Mouse (Mus musculus): ENCODE measurements around the gene Nrxn2. TPM values are rescaled to one million over a fixed set of nuclear protein-coding genes. Genes with fewer than 3 reads are reported as not detected.

The Nrxn2 gene
- polyA plus RNA-seq, 1 experiment from 2014 or later = 54.1 TPM

DNA sequence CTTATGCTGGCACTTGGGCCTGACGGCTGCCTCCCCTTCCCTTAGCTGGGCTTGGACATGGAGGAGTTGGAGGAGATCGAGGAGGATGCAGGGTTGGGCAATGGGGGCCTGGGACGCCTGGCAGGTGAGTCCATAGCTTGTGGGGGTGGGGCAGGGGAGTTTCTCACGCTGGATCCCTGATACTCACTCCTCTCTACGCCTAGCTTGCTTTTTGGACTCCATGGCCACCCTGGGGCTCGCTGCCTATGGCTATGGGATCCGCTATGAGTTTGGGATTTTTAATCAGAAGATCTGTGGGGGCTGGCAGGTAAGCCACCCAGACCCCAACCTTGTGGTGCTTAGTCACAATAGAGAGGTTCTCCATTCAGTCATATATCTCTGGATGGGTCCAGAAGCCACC lies 32.7 kb upstream of the Nrxn2 start:
- 0 out of 2 replicates have a peak, but pooled peaks cover 3% of the 10 kb centered on the region for H3K4me1 ChIP-seq (ENCODE audit: control insufficient read depth, insufficient read depth, low read length)
- 79% methylated on average over 7 of the region's 7 CpGs for whole genome bisulfite sequencing
- 0 out of 2 replicates have a peak, but pooled peaks cover 2% of the 10 kb centered on the region for H3K36me3 ChIP-seq (ENCODE audit: control insufficient read depth, insufficient read depth, low read length)
- DNase-seq (no peak), ATAC-seq (ENCODE audit: low FRiP score, low TSS enrichment) (no peak)
- H3K27me3 ChIP-seq (ENCODE audit: control insufficient read depth, insufficient read depth, low read length) = no peaks in the 10 kb centered on the region
- H3K9ac ChIP-seq (replicated peaks; ENCODE audit: low read length) = no peak overlapping the region
- H3K4me2 ChIP-seq (ENCODE audit: low read length) = no peak overlapping the region
- H3K27ac ChIP-seq (replicated peaks; ENCODE audit: low read depth, low read length) = no peak overlapping the region
- no peak overlapping the region for H3K4me3 ChIP-seq (replicated peaks; ENCODE audit: low read depth, low read length)
- no peaks in the 10 kb centered on the region for H3K9me3 ChIP-seq (ENCODE audit: control insufficient read depth, low read length)

DNA sequence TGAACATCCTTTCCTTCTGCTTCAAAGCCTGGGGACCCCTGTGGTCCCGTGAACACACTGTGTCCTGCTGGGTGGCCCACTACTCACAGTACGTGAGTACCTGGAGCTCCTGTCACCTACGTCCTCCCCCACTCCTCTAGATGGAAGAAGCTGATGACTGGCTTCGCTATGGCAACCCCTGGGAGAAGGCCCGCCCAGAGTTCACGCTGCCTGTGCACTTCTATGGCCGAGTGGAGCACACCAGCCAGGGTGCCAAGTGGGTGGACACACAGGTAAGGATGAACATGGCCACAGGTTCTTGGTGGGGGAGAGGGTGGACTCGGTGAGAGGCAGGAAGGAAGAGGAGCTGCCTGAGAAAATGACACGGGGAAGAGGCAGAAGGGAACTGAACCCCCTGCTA lies 32.3 kb upstream of the Nrxn2 start:
- no peaks in the 10 kb centered on the region for H3K9me3 ChIP-seq (ENCODE audit: control insufficient read depth, low read length)
- H3K4me3 ChIP-seq (replicated peaks; ENCODE audit: low read depth, low read length) = no peak overlapping the region
- H3K27me3 ChIP-seq (ENCODE audit: control insufficient read depth, insufficient read depth, low read length) = no peaks in the 10 kb centered on the region
- 67% methylated on average over 9 of the region's 9 CpGs for WGBS
- H3K27ac ChIP-seq (replicated peaks; ENCODE audit: low read depth, low read length) = no peak overlapping the region
- no peak for DNase-seq
- no peak overlapping the region for H3K9ac ChIP-seq (replicated peaks; ENCODE audit: low read length)
- no peak overlapping the region for H3K4me2 ChIP-seq (ENCODE audit: low read length)
- H3K36me3 ChIP-seq (ENCODE audit: control insufficient read depth, insufficient read depth, low read length) = no peaks in the 10 kb centered on the region
- H3K4me1 ChIP-seq (ENCODE audit: control insufficient read depth, insufficient read depth, low read length) = 0 out of 2 replicates have a peak, but pooled peaks cover 3% of the 10 kb centered on the region
- no peak for ATAC-seq (ENCODE audit: low FRiP score, low TSS enrichment)

DNA sequence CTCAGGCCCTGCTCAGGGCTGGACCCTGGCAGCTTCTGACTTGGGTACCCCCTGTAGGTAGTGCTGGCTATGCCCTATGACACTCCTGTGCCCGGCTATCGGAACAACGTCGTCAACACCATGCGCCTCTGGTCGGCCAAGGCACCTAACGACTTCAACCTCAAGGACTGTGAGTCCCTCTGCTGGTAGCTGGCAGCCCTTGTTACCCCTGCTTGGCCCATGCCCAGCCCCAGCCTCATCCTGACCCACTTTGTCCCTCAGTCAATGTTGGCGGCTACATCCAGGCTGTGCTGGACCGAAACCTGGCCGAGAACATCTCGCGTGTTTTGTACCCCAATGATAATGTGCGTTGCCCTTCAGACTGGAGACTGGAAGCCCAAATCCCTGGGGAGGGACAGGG lies 30.5 kb upstream of the Nrxn2 start:
- Histone ChIP-seq H3K9ac (replicated peaks; ENCODE audit: low read length) (no peak overlapping the region), H3K27ac (replicated peaks; ENCODE audit: low read depth, low read length) (no peak overlapping the region), H3K4me1 (ENCODE audit: control insufficient read depth, insufficient read depth, low read length) (0 out of 2 replicates have a peak, but pooled peaks cover 3% of the 10 kb centered on the region), H3K36me3 (ENCODE audit: control insufficient read depth, insufficient read depth, low read length) (no peaks in the 10 kb centered on the region), H3K9me3 (ENCODE audit: control insufficient read depth, low read length) (no peaks in the 10 kb centered on the region), H3K27me3 (ENCODE audit: control insufficient read depth, insufficient read depth, low read length) (no peaks in the 10 kb centered on the region), H3K4me2 (ENCODE audit: low read length) (no peak overlapping the region), H3K4me3 (replicated peaks; ENCODE audit: low read depth, low read length) (no peak overlapping the region)
- WGBS = 84% methylated on average over 13 of the region's 13 CpGs
- DNase-seq (no peak), ATAC-seq (ENCODE audit: low FRiP score, low TSS enrichment) (no peak)

DNA sequence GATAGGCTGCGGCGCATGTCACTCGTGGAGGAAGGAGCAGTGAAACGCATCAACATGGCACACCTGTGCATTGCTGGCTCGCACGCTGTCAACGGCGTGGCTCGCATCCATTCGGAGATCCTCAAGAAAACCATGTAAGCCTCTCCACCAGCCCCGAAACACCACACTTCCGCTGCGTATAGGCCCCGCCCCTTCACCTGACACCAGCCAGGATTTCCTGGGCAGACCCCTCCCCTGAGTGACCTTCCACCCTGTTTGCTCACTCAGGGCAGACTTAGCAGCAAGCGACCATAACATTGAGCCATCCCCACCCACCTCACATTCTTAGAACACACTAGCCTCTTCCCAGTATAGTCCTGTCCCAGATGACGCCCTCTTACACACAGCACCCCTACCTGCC lies 28.7 kb upstream of the Nrxn2 start:
- no peaks in the 10 kb centered on the region for H3K4me1 ChIP-seq (ENCODE audit: control insufficient read depth, insufficient read depth, low read length)
- peak overlapping the region; percentile 53 for H3K4me2 ChIP-seq (ENCODE audit: low read length)
- H3K4me3 ChIP-seq (replicated peaks; ENCODE audit: low read depth, low read length) = peak overlapping the region; percentile 26
- ATAC-seq (ENCODE audit: low FRiP score, low TSS enrichment) (no peak), DNase-seq (peak; percentile 48)
- peak overlapping the region; percentile 34; the same call in 1 of the 2 replicates for H3K9ac ChIP-seq (replicated peaks; ENCODE audit: low read length)
- no peak overlapping the region for H3K27ac ChIP-seq (replicated peaks; ENCODE audit: low read depth, low read length)
- 9% methylated on average over 16 of the region's 16 CpGs for WGBS
- no peaks in the 10 kb centered on the region for H3K36me3 ChIP-seq (ENCODE audit: control insufficient read depth, insufficient read depth, low read length)
- H3K27me3 ChIP-seq (ENCODE audit: control insufficient read depth, insufficient read depth, low read length) = no peaks in the 10 kb centered on the region
- H3K9me3 ChIP-seq (ENCODE audit: control insufficient read depth, low read length) = no peaks in the 10 kb centered on the region

DNA sequence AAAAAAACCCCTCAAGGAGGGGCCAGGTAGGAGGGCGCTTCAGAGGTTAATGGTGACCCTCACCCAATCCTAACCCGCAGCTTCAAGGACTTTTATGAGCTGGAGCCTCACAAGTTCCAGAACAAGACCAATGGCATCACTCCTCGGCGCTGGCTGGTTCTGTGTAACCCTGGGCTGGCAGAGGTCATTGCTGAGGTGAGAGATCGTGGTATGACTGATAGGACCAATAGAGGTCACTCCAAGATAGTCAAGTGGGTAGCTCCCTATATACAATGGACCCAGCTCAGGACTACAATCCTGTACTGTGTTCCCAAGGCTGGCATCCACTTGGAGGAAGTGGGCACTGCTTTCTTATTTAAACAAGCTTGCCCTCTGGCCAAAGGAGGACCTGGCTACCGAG lies 28.3 kb upstream of the Nrxn2 start:
- no peak for DNase-seq
- H3K27me3 ChIP-seq (ENCODE audit: control insufficient read depth, insufficient read depth, low read length) = no peaks in the 10 kb centered on the region
- WGBS = 63% methylated on average over 6 of the region's 6 CpGs
- no peak for ATAC-seq (ENCODE audit: low FRiP score, low TSS enrichment)
- H3K36me3 ChIP-seq (ENCODE audit: control insufficient read depth, insufficient read depth, low read length) = no peaks in the 10 kb centered on the region
- H3K9ac ChIP-seq (replicated peaks; ENCODE audit: low read length) = no peak overlapping the region
- peak overlapping the region; percentile 53 for H3K4me2 ChIP-seq (ENCODE audit: low read length)
- no peak overlapping the region for H3K27ac ChIP-seq (replicated peaks; ENCODE audit: low read depth, low read length)
- no peak overlapping the region for H3K4me3 ChIP-seq (replicated peaks; ENCODE audit: low read depth, low read length)
- no peaks in the 10 kb centered on the region for H3K4me1 ChIP-seq (ENCODE audit: control insufficient read depth, insufficient read depth, low read length)
- H3K9me3 ChIP-seq (ENCODE audit: control insufficient read depth, low read length) = no peaks in the 10 kb centered on the region

DNA sequence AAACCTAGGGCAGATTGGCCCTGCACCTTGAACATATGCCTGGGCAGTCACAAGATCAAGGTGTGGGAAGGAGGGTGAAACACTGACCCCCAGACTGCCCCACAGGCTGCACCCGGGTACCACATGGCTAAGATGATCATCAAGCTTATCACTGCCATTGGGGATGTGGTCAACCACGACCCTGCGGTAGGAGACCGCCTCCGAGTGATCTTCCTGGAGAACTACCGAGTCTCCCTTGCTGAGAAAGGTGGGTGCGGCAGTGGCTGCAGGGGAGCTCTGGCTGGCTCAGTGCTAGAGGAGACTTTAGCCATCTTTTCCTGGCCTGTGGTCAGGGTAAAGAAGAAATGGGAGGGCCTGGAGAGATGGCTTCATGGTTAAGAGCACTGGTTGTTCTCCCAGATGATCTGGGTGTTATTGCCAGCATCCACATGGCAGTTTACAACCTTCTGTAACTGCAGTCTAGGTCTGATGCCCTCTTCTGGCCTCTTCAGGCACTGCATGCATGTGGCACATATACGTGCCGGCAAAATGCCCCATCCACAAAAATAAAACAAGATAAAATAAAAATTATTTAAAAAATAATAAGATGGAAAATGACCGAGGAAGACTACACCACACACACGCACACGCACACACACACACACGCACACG lies 25.7 kb upstream of the Nrxn2 start:
- no peak for ATAC-seq (ENCODE audit: low FRiP score, low TSS enrichment)
- Histone ChIP-seq H3K36me3 (ENCODE audit: control insufficient read depth, insufficient read depth, low read length) (no peaks in the 10 kb centered on the region), H3K4me2 (ENCODE audit: low read length) (no peak overlapping the region), H3K9ac (replicated peaks; ENCODE audit: low read length) (no peak overlapping the region), H3K27ac (replicated peaks; ENCODE audit: low read depth, low read length) (no peak overlapping the region), H3K4me3 (replicated peaks; ENCODE audit: low read depth, low read length) (no peak overlapping the region), H3K4me1 (ENCODE audit: control insufficient read depth, insufficient read depth, low read length) (no peaks in the 10 kb centered on the region), H3K9me3 (ENCODE audit: control insufficient read depth, low read length) (no peaks in the 10 kb centered on the region), H3K27me3 (ENCODE audit: control insufficient read depth, insufficient read depth, low read length) (no peaks in the 10 kb centered on the region)
- DNase-seq = no peak
- WGBS = 96% methylated on average over 14 of the region's 14 CpGs

DNA sequence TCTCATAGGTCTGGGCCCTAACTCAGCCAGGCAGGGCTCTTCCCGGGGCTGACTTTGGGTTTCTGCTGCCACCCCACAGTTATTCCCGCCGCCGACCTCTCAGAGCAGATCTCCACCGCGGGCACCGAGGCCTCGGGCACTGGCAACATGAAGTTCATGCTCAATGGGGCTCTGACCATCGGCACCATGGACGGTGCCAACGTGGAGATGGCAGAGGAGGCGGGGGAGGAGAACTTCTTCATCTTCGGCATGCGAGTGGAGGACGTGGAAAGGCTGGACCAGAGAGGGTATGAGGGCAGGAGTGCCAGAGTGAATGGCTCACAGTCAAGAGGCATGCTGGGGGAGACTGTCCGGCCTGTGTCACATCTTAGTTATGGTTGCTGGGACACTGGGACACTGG lies 24.9 kb upstream of the Nrxn2 start:
- 91% methylated on average over 16 of the region's 16 CpGs for WGBS
- Histone ChIP-seq H3K36me3 (ENCODE audit: control insufficient read depth, insufficient read depth, low read length) (no peaks in the 10 kb centered on the region), H3K4me1 (ENCODE audit: control insufficient read depth, insufficient read depth, low read length) (0 out of 2 replicates have a peak, but pooled peaks cover 3% of the 10 kb centered on the region), H3K4me2 (ENCODE audit: low read length) (no peak overlapping the region), H3K27me3 (ENCODE audit: control insufficient read depth, insufficient read depth, low read length) (no peaks in the 10 kb centered on the region), H3K9me3 (ENCODE audit: control insufficient read depth, low read length) (no peaks in the 10 kb centered on the region), H3K9ac (replicated peaks; ENCODE audit: low read length) (no peak overlapping the region), H3K27ac (replicated peaks; ENCODE audit: low read depth, low read length) (no peak overlapping the region), H3K4me3 (replicated peaks; ENCODE audit: low read depth, low read length) (no peak overlapping the region)
- no peak for DNase-seq
- ATAC-seq (ENCODE audit: low FRiP score, low TSS enrichment) = no peak

GRCm38 (mm10) chr19:6396237-6396636 lies 22.3 kb upstream of the Nrxn2 start:
- H3K9me3 ChIP-seq (ENCODE audit: control insufficient read depth, low read length) = no peaks in the 10 kb centered on the region
- ATAC-seq (ENCODE audit: low FRiP score, low TSS enrichment) = no peak

DNA sequence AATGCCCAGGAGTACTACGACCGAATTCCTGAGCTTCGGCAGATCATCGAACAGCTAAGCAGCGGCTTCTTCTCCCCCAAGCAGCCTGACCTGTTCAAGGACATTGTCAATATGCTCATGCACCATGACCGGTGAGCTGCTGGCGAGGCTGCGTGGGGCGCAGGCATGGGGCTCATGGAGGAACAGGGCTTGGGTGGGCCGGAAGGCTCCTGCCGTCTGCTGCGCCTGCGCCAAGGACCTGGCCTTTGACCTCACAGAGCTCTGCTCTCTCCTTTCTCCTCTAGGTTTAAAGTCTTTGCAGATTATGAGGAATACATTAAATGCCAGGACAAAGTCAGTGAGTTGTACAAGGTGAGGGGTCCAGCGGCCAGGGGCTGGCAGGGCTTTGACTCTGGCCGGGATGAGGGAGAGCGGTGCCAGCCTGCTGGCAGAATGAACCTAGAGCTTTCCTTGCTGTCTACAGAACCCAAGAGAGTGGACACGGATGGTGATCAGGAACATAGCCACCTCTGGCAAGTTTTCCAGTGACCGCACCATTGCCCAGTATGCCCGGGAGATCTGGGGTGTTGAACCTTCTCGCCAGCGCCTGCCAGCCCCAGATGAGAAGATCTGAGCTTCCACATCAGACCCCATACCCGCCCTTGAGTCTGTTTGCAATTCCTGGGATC lies 20.8 kb upstream of the Nrxn2 start:
- no peaks in the 10 kb centered on the region for H3K36me3 ChIP-seq (ENCODE audit: control insufficient read depth, insufficient read depth, low read length)
- DNase-seq = no peak

More at GRCm38 (mm10) chr19:6396237-6396636, 22.3 kb upstream of the Nrxn2 start:
- peaks cover 11% of the 10 kb centered on the region; the same call in 1 of the 2 replicates for H3K27me3 ChIP-seq (ENCODE audit: control insufficient read depth, insufficient read depth, low read length)
- DNase-seq = no peak
- peaks cover 19% of the 10 kb centered on the region for H3K4me1 ChIP-seq (ENCODE audit: control insufficient read depth, insufficient read depth, low read length)
- H3K9ac ChIP-seq (replicated peaks; ENCODE audit: low read length) = no peak overlapping the region
- H3K27ac ChIP-seq (replicated peaks; ENCODE audit: low read depth, low read length) = no peak overlapping the region
- WGBS = 89% methylated on average over 5 of the region's 5 CpGs
- H3K4me3 ChIP-seq (replicated peaks; ENCODE audit: low read depth, low read length) = no peak overlapping the region
- no peaks in the 10 kb centered on the region for H3K36me3 ChIP-seq (ENCODE audit: control insufficient read depth, insufficient read depth, low read length)
- no peak overlapping the region for H3K4me2 ChIP-seq (ENCODE audit: low read length)

More for the DNA sequence above, 20.8 kb upstream of the Nrxn2 start:
- Histone ChIP-seq H3K4me3 (replicated peaks; ENCODE audit: low read depth, low read length) (no peak overlapping the region), H3K9me3 (ENCODE audit: control insufficient read depth, low read length) (no peaks in the 10 kb centered on the region), H3K9ac (replicated peaks; ENCODE audit: low read length) (no peak overlapping the region), H3K27me3 (ENCODE audit: control insufficient read depth, insufficient read depth, low read length) (peaks cover 12% of the 10 kb centered on the region; the same call in 1 of the 2 replicates), H3K27ac (replicated peaks; ENCODE audit: low read depth, low read length) (no peak overlapping the region), H3K4me2 (ENCODE audit: low read length) (peak overlapping the region; percentile 99; the same call in 1 of the 2 replicates), H3K4me1 (ENCODE audit: control insufficient read depth, insufficient read depth, low read length) (peaks cover 27% of the 10 kb centered on the region)
- no peak for ATAC-seq (ENCODE audit: low FRiP score, low TSS enrichment)
- 85% methylated on average over 22 of the region's 22 CpGs for WGBS
